In genomic region chr14:21985981-21986732, GRCm38 (mm10) we compare ENCODE assay signal across 8 mouse cellular contexts. TPM values are rescaled to one million over a fixed set of nuclear protein-coding genes. Genes with fewer than 3 reads are reported as not detected.
DNase-seq lines count a peak whose midpoint lies in the region; ATAC-seq lines count a peak whose summit lies in the region.

No protein-coding gene starts in this region.

- peak overlapping the region; percentile 96 for H3K27ac ChIP-seq in hindbrain, embryonic 14.5 days

- peak overlapping the region; percentile 87 for H3K9ac ChIP-seq in hindbrain, embryonic 14.5 days

- peaks cover 10% of the 10 kb centered on the region; the same call in 1 of the 2 replicates for H3K36me3 ChIP-seq in hindbrain, embryonic 14.5 days (replicated peaks; ENCODE audit: control insufficient read depth, insufficient read depth)

- ATAC-seq in hindbrain, embryonic 14.5 days (ENCODE audit: low FRiP score) = no peak; the same call in 1 of the 2 replicates

- peak overlapping the region; percentile 80 for H3K4me3 ChIP-seq in hindbrain, embryonic 14.5 days (replicated peaks; ENCODE audit: low read length)

- no peaks in the 10 kb centered on the region for H3K9me3 ChIP-seq in hindbrain, embryonic 14.5 days (ENCODE audit: control insufficient read depth, low read length)

- 0 out of 2 replicates have a peak, but pooled peaks cover 5% of the 10 kb centered on the region for H3K27me3 ChIP-seq in hindbrain, embryonic 14.5 days (ENCODE audit: control insufficient read depth, insufficient read depth, low read length)

- 0% methylated on average over 50 of the region's 62 CpGs for WGBS in hindbrain, embryonic 14.5 days

- peaks cover 34% of the 10 kb centered on the region; the same call in 1 of the 2 replicates for H3K4me1 ChIP-seq in hindbrain, embryonic 14.5 days (replicated peaks; ENCODE audit: control insufficient read depth, insufficient read depth, low read length)

- peak; percentile 81 for DNase-seq in Muller cell, postnatal 12 days (ENCODE audit: inconsistent ontology term)
- peak; percentile 92 to 93 for DNase-seq in cerebellum, postnatal 10 days
- DNase-seq in gastrocnemius, adult 18-20 months (ENCODE audit: low spot score) = peak; percentile 90
- peak; percentile 75 for DNase-seq in hindbrain, embryonic 14.5 days (ENCODE audit: low spot score)
- peak; percentile 70 for DNase-seq in left cerebral cortex, adult 11 months (ENCODE audit: low spot score)
- DNase-seq in lung, postnatal 25 days (ENCODE audit: low spot score) = peak; percentile 92
- DNase-seq in retina, postnatal 7 days (ENCODE audit: low read depth, low spot score) = peak; percentile 61
- peak; percentile 65 for DNase-seq in urinary bladder, postnatal 10 days (ENCODE audit: low spot score)

- H3K4me2 ChIP-seq in hindbrain, embryonic 14.5 days (replicated peaks) = peak overlapping the region; percentile 62

RNA-seq across cellular contexts. Expression of gene Zfp503, which starts 3.2 kb away (rescaled TPM):
- total RNA-seq in gastrocnemius, adult 18-20 months (2021) = 1 to 10 TPM; 4.7 to 7.6 TPM
- polyA plus RNA-seq in hindbrain, embryonic 14.5 days (2014; fragmentation: Nextera tagmentation; extraction: Ambion mirVana) = 9.3 and 11.6 TPM in 2 replicates

RNA-seq across cellular contexts. Expression of gene Lrmda, which starts 33.4 kb away (rescaled TPM):
- total RNA-seq in gastrocnemius, adult 18-20 months (2021) = 1 to 10 TPM; 2.3 to 3.1 TPM
- 0.43 and 0.64 TPM in 2 replicates for polyA plus RNA-seq in hindbrain, embryonic 14.5 days (2014; fragmentation: Nextera tagmentation; extraction: Ambion mirVana)
